In genomic region chr13:118244680-118245079, GRCm38 (mm10) we compare ENCODE assay signal across 13 mouse cellular contexts.
"Had no signal": no experiment of that assay in that cellular context is flagged by ENCODE, and none has a peak within 500 bp of the region (broad histone marks: within the 10 kb centered on the region; RNA-seq: fewer than 3 reads in every experiment).

No protein-coding gene starts in this region.

- H3K9me3 ChIP-seq: midbrain, embryonic 13.5 days; midbrain, embryonic 15.5 days; neural tube, embryonic 12.5 days had no signal

- H3K36me3 ChIP-seq: midbrain, embryonic 13.5 days; midbrain, embryonic 15.5 days; neural tube, embryonic 12.5 days had no signal

- ATAC-seq: midbrain, embryonic 13.5 days; midbrain, embryonic 15.5 days had no signal

- DNase-seq: lung, adult 18-20 months; lung, embryonic 14.5 days; lung, postnatal 10 days; lung, postnatal 4 days; right cerebral cortex, postnatal 14 days; spleen, adult 18-20 months; thymus, adult 18-20 months; thymus, postnatal 14 days; thymus, postnatal 36 days had no signal

- H3K27ac ChIP-seq: midbrain, embryonic 13.5 days; midbrain, embryonic 15.5 days; neural tube, embryonic 12.5 days had no signal

- H3K9ac ChIP-seq: lung, embryonic 14.5 days; midbrain, embryonic 13.5 days; midbrain, embryonic 15.5 days; neural tube, embryonic 12.5 days had no signal

- H3K4me1 ChIP-seq: midbrain, embryonic 13.5 days; midbrain, embryonic 15.5 days; neural tube, embryonic 12.5 days had no signal

- H3K4me3 ChIP-seq: midbrain, embryonic 13.5 days; midbrain, embryonic 15.5 days; neural tube, embryonic 12.5 days had no signal

- H3K4me2 ChIP-seq: lung, embryonic 14.5 days; midbrain, embryonic 11.5 days; midbrain, embryonic 13.5 days; midbrain, embryonic 15.5 days; neural tube, embryonic 12.5 days had no signal

- H3K27me3 ChIP-seq: midbrain, embryonic 13.5 days; midbrain, embryonic 15.5 days; neural tube, embryonic 12.5 days had no signal
